Mouse (Mus musculus) midbrain, embryonic 13.5 days (tissue): ENCODE results near the gene Tnfsf8. TPM values are rescaled to one million over a fixed set of nuclear protein-coding genes. Genes with fewer than 3 reads are reported as not detected.

Experiments used
- ATAC-seq: fragments of 200-750 bp; cut with Nextera tagmentation; 2 replicates; pipeline ENCODE4 v1.8.0; 2017; ENCODE audit warnings: mild to moderate bottlenecking, moderate TSS enrichment, moderate library complexity
- H3K27ac ChIP-seq: fragments of 300-500 bp; sonication (generic); 2 replicates; pipeline ENCODE4 v1.5.1; 2015; ENCODE audit warnings: inconsistent platforms, mild to moderate bottlenecking, moderate library complexity
- H3K27me3 ChIP-seq: fragments of 300-500 bp; sonication (generic); 2 replicates; pipeline ENCODE4 v1.6.1; 2015; ENCODE audit warnings: mild to moderate bottlenecking, inconsistent platforms
- H3K36me3 ChIP-seq: fragments of 300-500 bp; sonication (generic); 2 replicates; pipeline ENCODE4 v1.6.1; 2015; ENCODE audit warnings: mild to moderate bottlenecking, inconsistent platforms
- H3K4me1 ChIP-seq: fragments of 300-500 bp; sonication (generic); replicated peaks from 2 replicates; pipeline ENCODE4 v1.6.1; 2015; ENCODE audit warnings: inconsistent platforms
- H3K4me2 ChIP-seq: fragments of 300-500 bp; sonication (generic); replicated peaks from 2 replicates; pipeline ENCODE4 v1.6.1; 2015; ENCODE audit warnings: moderate library complexity, mild to moderate bottlenecking, inconsistent platforms
- H3K4me3 ChIP-seq: fragments of 300-500 bp; sonication (generic); replicated peaks from 2 replicates; pipeline ENCODE4 v1.5.1; 2015; ENCODE audit warnings: mild to moderate bottlenecking, inconsistent platforms
- H3K9ac ChIP-seq: fragments of 300-500 bp; sonication (generic); replicated peaks from 2 replicates; pipeline ENCODE4 v1.6.1; 2015; ENCODE audit warnings: mild to moderate bottlenecking, inconsistent platforms
- H3K9me3 ChIP-seq: fragments of 300-500 bp; sonication (generic); 2 replicates; pipeline ENCODE4 v1.6.1; 2016; ENCODE audit warnings: mild to moderate bottlenecking, inconsistent platforms
- WGBS: fragments of 180-500 bp; shearing (Covaris S2); methylation state at CpG from one replicate; pipeline ENCODE4 v1.1.7; 2015; 5-methylcytosine and 5-hydroxymethylcytosine counted together
- polyA plus RNA-seq: library from polyadenylated mRNA; unstranded; fragments of >200 nt; fragmentation: Nextera tagmentation; extraction: Ambion mirVana; gene quantifications from 2 replicates; pipeline ENCODE4 v1.2.1, GENCODE M21; 2015

The Tnfsf8 gene
- polyA plus RNA-seq, 1 experiment from 2014 or later, result not detected

DNA sequence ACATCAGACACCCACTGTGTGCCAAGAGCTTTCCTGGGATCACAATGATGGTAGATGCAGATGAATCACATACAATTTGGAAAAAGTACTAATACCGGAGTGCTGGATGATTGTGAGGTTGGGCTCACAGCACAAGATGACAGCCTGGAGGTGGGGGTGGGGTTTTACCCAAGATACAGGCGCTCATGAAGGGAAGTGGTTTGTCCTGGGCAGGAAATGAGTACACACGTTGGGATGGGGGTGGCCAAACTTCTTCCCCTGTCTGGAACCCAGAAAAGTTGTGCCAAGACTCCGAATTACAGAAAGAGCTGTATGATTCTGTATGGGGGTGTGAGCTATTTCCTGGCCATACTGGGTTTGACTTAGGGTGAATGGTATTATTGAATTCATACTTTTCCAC, 38.0 kb downstream of the Tnfsf8 start:
- Histone ChIP-seq H3K27me3 (no peaks in the 10 kb centered on the region), H3K27ac (no peak overlapping the region), H3K4me3 (no peak overlapping the region), H3K36me3 (no peaks in the 10 kb centered on the region), H3K4me1 (no peaks in the 10 kb centered on the region), H3K4me2 (no peak overlapping the region), H3K9me3 (no peaks in the 10 kb centered on the region), H3K9ac (no peak overlapping the region)
- WGBS, result 85% methylated on average over 4 of the region's 4 CpGs
- ATAC-seq, result no peak

DNA sequence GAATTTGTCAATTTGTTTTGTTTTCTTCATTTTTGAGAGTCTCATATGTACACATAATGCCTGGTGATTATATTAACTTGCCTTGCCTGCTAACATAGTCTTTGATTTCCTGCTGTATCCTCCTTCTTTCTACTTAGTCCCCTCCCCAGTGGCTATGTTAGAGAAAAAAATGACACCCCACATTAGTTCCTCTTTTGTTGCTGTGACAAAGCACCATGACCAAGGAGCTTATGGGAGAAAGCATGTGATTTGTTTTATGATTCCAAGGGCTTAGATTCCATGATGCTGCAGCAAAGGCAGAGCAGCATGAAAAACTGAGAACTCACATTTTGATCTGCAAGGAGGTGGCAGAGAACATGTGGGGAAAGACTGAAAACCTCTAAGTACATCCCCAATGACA, 43.6 kb downstream of the Tnfsf8 start:
- Histone ChIP-seq H3K4me3 (no peak overlapping the region), H3K4me2 (no peak overlapping the region), H3K4me1 (no peaks in the 10 kb centered on the region), H3K27ac (no peak overlapping the region), H3K27me3 (no peaks in the 10 kb centered on the region), H3K36me3 (no peaks in the 10 kb centered on the region), H3K9me3 (no peaks in the 10 kb centered on the region), H3K9ac (no peak overlapping the region)
- ATAC-seq, result no peak

DNA sequence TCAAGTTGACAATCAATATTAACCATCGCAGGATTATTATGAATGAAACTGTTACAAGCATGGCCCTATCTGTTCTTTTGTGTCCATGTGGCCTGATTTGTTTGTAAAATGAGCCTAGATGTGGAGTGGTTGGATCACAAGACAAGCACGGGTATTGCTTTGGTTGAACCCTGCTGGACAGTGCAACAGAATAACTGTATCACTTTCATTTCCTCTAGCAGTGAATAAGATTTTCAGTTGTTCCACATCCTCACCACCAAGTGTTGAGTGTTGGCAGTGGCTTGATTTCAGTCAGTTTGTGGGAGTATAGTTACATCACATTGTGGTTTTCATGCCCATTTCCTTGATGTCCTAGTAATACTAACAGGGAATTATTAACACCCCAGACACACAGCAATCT, 45.5 kb downstream of the Tnfsf8 start:
- H3K4me3 ChIP-seq, result no peak overlapping the region
- no peak for ATAC-seq
- no peak overlapping the region for H3K27ac ChIP-seq
- no peaks in the 10 kb centered on the region for H3K9me3 ChIP-seq
- H3K9ac ChIP-seq, result no peak overlapping the region
- 91% methylated on average over 2 of the region's 2 CpGs for WGBS
- H3K4me1 ChIP-seq, result no peaks in the 10 kb centered on the region
- no peaks in the 10 kb centered on the region for H3K36me3 ChIP-seq
- H3K4me2 ChIP-seq, result no peak overlapping the region
- H3K27me3 ChIP-seq, result no peaks in the 10 kb centered on the region

DNA sequence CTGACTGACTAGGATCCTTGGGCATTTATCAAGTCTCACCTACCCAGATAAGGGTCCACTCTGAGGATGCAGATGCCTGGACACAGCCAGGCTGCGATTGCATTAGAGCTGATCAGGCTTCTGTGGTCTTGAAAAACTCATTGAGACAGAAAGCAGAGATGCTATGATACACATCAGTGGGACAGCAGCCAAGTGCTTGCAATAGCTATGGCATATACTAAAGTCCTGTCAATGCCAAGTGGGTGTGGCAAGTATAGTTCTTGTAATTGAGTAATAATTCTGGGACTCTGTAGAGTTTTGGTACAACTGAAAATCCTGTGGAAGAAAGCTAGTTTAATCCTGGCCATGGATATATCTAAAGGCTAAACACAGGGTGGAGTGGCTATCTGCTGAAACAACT, 63.1 kb downstream of the Tnfsf8 start:
- H3K9ac ChIP-seq, result no peak overlapping the region

DNA sequence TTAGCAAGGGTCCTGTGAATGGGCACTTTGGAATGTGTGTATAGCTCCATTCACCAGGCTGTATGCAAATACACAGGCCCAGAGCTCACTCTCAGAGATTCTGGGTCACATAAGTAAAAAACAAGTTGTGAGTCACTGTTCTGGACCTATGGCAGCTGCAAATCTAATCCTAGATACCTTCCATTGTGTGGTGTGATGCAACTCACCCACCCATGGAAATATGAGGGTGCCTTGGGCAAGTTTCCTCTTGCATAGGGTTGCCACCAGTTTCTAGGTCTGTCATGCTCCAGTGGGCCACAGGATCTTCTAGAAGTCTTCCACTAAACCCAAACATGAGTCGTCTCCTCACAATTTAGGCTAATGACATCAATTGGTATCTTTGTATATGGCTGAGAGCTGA, 64.6 kb downstream of the Tnfsf8 start:
- Histone ChIP-seq H3K4me1 (no peaks in the 10 kb centered on the region), H3K4me2 (no peak overlapping the region), H3K27ac (no peak overlapping the region), H3K9me3 (no peaks in the 10 kb centered on the region), H3K4me3 (no peak overlapping the region), H3K36me3 (no peaks in the 10 kb centered on the region), H3K9ac (no peak overlapping the region), H3K27me3 (no peaks in the 10 kb centered on the region)
- no peak for ATAC-seq
- 92% methylated on average over 1 of the region's 1 CpGs for WGBS

More for the DNA sequence above, 63.1 kb downstream of the Tnfsf8 start:
- Histone ChIP-seq H3K4me1 (no peaks in the 10 kb centered on the region), H3K36me3 (no peaks in the 10 kb centered on the region), H3K9me3 (no peaks in the 10 kb centered on the region), H3K4me3 (no peak overlapping the region), H3K4me2 (no peak overlapping the region), H3K27ac (no peak overlapping the region), H3K27me3 (no peaks in the 10 kb centered on the region)
- no peak for ATAC-seq
- 84% methylated on average over 1 of the region's 1 CpGs for WGBS

DNA sequence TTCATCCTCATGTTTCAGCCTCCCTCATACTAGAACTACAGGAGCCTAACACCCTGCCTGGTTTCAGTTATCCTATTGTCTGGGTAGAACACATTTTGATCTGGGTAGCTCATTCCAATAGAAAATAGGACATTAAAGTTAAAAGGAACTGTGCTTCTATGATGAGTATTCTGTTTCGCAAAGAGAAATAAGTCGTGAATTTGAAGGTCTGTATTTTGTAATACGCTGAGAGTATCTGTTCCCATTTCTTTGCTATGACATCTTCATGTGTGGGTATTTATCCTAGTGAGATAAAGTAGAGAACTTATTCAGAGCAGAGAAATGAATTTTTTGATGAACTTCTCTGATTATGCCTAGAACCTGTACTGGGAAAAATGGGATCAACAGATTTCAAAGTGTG, 68.8 kb downstream of the Tnfsf8 start:
- Histone ChIP-seq H3K27me3 (no peaks in the 10 kb centered on the region), H3K36me3 (no peaks in the 10 kb centered on the region), H3K27ac (no peak overlapping the region), H3K4me1 (no peaks in the 10 kb centered on the region), H3K4me3 (no peak overlapping the region), H3K9me3 (no peaks in the 10 kb centered on the region), H3K9ac (no peak overlapping the region), H3K4me2 (no peak overlapping the region)
- 95% methylated on average over 3 of the region's 3 CpGs for WGBS
- ATAC-seq, result no peak

DNA sequence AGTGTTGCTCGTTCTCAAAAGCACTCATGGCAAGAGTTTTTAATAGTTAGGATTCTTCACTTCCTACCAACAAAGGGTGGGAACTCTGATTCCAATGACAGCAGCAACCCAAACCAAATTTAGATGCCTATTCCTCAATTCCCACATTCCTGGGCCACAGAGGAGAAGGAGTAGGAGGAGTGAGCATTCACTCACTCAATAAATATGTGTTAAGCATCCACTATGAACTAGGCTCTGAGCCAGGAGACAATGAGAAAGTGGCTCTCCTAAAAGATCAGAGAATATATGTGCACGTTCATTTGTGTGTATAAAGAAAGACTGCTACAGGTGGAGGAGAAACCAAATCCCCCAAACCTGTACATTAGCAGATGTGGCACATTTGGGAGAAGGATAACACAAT, 75.7 kb downstream of the Tnfsf8 start:
- ATAC-seq, result no peak
- Histone ChIP-seq H3K9ac (no peak overlapping the region), H3K36me3 (no peaks in the 10 kb centered on the region), H3K4me3 (no peak overlapping the region), H3K27me3 (no peaks in the 10 kb centered on the region), H3K4me1 (no peaks in the 10 kb centered on the region), H3K27ac (no peak overlapping the region), H3K9me3 (no peaks in the 10 kb centered on the region), H3K4me2 (no peak overlapping the region)
- WGBS, result 83% methylated on average over 2 of the region's 2 CpGs

DNA sequence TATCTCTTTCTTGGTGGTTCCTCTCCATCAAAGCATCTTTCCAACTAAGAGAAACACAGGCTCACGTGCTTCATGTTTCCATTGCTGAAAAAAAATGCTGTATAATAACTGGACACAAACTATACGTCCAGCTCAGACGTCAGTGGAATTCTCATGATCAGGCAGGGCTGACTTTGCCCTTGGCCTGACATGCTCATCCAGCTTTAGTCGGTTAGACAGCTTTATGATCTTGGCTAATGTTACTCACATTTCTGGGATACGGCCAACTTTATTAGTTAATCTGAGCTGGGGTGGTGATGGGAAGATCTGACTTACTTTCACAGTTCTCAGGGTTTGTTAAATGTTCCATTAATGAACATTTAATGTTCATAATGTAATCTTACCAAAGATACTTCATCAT, 77.3 kb downstream of the Tnfsf8 start:
- Histone ChIP-seq H3K4me1 (no peaks in the 10 kb centered on the region), H3K9ac (no peak overlapping the region), H3K9me3 (no peaks in the 10 kb centered on the region), H3K4me3 (no peak overlapping the region), H3K4me2 (no peak overlapping the region), H3K27ac (no peak overlapping the region), H3K27me3 (no peaks in the 10 kb centered on the region), H3K36me3 (no peaks in the 10 kb centered on the region)
- no peak for ATAC-seq
- WGBS, result 91% methylated on average over 5 of the region's 5 CpGs

DNA sequence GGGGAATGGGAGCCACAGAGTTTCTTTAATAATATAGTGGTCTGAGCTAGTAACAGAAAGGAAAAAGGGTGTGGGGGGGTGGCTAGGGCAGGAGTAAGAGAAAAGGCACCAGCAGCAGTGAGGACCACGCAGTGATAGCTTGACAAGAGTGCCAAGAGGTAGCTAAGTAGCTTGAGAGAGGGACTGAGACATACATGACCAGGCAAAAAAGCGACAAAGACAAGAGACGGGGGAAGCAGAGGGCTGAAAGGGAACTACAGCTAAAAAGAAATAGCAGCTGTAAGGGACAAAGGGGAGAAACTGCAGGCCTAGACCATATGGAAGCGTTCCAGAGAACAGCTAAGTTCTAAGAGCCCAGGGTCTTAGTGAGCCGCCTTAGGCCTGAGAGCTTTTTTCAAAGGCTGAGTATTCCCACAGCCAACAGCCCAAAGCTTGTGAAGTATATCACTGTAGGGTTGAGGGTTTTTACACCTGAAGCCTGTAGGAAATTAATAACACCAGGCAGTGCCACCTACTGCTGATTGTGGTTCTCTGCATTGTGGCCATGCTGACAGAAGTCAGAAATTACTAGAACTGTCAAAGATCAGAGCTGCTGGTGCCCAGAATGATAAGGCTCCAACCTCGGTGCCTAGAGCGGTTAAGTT, 78.1 kb downstream of the Tnfsf8 start:
- Histone ChIP-seq H3K27me3 (no peaks in the 10 kb centered on the region), H3K36me3 (no peaks in the 10 kb centered on the region), H3K4me2 (no peak overlapping the region), H3K4me3 (no peak overlapping the region), H3K9ac (no peak overlapping the region), H3K9me3 (no peaks in the 10 kb centered on the region), H3K27ac (no peak overlapping the region), H3K4me1 (no peaks in the 10 kb centered on the region)
- 77% methylated on average over 7 of the region's 7 CpGs for WGBS
- peak; percentile 45 for ATAC-seq

Other genes starting within 250 kb of the Tnfsf8 start
- not detected in 2 replicates for gene Tex48, start 238.9 kb downstream of the Tnfsf8 start, polyA plus RNA-seq
- gene Gm11214, start 198.0 kb downstream of the Tnfsf8 start, polyA plus RNA-seq, result not detected in 2 replicates
- not detected in 2 replicates for gene Tnfsf15, start 116.2 kb downstream of the Tnfsf8 start, polyA plus RNA-seq
- 12.9 and 14.6 TPM in 2 replicates for gene Tnc, start 185.7 kb upstream of the Tnfsf8 start, polyA plus RNA-seq